Mouse (Mus musculus) neural tube, embryonic 12.5 days (tissue): ENCODE measurements around the gene Crispld2. TPM values are rescaled to one million over a fixed set of nuclear protein-coding genes. Genes with fewer than 3 reads are reported as not detected.

Experiments used
- ATAC-seq: fragments of 200-750 bp; cut with Nextera tagmentation; 2 replicates; pipeline ENCODE4 v1.8.0; 2017; ENCODE audit warnings: low read depth, mild to moderate bottlenecking, moderate TSS enrichment, moderate library complexity; ENCODE audit not compliant: low FRiP score
- H3K27ac ChIP-seq: fragments of 300-500 bp; sonication (generic); 2 replicates; pipeline ENCODE4 v1.5.1; 2016
- H3K27me3 ChIP-seq: fragments of 300-500 bp; sonication (generic); replicated peaks from 2 replicates; pipeline ENCODE4 v1.6.1; 2016; ENCODE audit warnings: mild to moderate bottlenecking
- H3K36me3 ChIP-seq: fragments of 300-500 bp; sonication (generic); 2 replicates; pipeline ENCODE4 v1.6.1; 2016; ENCODE audit warnings: mild to moderate bottlenecking
- H3K4me1 ChIP-seq: fragments of 300-500 bp; sonication (generic); 2 replicates; pipeline ENCODE4 v1.6.1; 2016
- H3K4me2 ChIP-seq: fragments of 300-500 bp; sonication (generic); replicated peaks from 2 replicates; pipeline ENCODE4 v1.6.1; 2016; ENCODE audit warnings: mild to moderate bottlenecking
- H3K4me3 ChIP-seq: fragments of 300-500 bp; sonication (generic); 2 replicates; pipeline ENCODE4 v1.5.1; 2016
- H3K9ac ChIP-seq: fragments of 300-500 bp; sonication (generic); 2 replicates; pipeline ENCODE4 v1.6.1; 2016; ENCODE audit warnings: mild to moderate bottlenecking
- H3K9me3 ChIP-seq: fragments of 300-500 bp; sonication (generic); 2 replicates; pipeline ENCODE4 v1.6.1; 2016; ENCODE audit warnings: mild to moderate bottlenecking
- WGBS: fragments of 180-500 bp; shearing (Covaris S2); methylation state at CpG from one replicate; pipeline ENCODE4 v1.1.7; 2016; 5-methylcytosine and 5-hydroxymethylcytosine counted together
- polyA plus RNA-seq: library from polyadenylated mRNA; unstranded; fragments of >200 nt; fragmentation: Nextera tagmentation; extraction: Ambion mirVana; gene quantifications from 2 replicates; pipeline ENCODE4 v1.2.1, GENCODE M21; 2016

Crispld2 gene
- polyA plus RNA-seq, 1 experiment from 2014 or later: 5.2 TPM

GRCm38 (mm10) chr8:120079361-120079760, 87.1 kb downstream of the Crispld2 start:
- Histone ChIP-seq H3K27me3 (no peaks in the 10 kb centered on the region), H3K4me2 (no peak overlapping the region), H3K9me3 (no peaks in the 10 kb centered on the region), H3K4me3 (no peak overlapping the region), H3K4me1 (no peaks in the 10 kb centered on the region), H3K9ac (no peak overlapping the region), H3K36me3 (peaks cover 35% of the 10 kb centered on the region), H3K27ac (no peak overlapping the region)
- 59% methylated on average over 5 of the region's 5 CpGs for WGBS
- ATAC-seq: no peak

GRCm38 (mm10) chr8:120083261-120083660, 91.0 kb downstream of the Crispld2 start:
- Histone ChIP-seq H3K27me3 (no peaks in the 10 kb centered on the region), H3K4me3 (no peak overlapping the region), H3K4me2 (no peak overlapping the region), H3K4me1 (no peaks in the 10 kb centered on the region), H3K36me3 (peaks cover 71% of the 10 kb centered on the region), H3K9me3 (no peaks in the 10 kb centered on the region), H3K9ac (no peak overlapping the region), H3K27ac (no peak overlapping the region)
- no peak for ATAC-seq
- 95% methylated on average over 8 of the region's 8 CpGs for WGBS

GRCm38 (mm10) chr8:120084783-120085182, 92.5 kb downstream of the Crispld2 start:
- Histone ChIP-seq H3K4me3 (no peak overlapping the region), H3K4me1 (no peaks in the 10 kb centered on the region), H3K9ac (no peak overlapping the region), H3K36me3 (peaks cover 79% of the 10 kb centered on the region), H3K9me3 (no peaks in the 10 kb centered on the region), H3K4me2 (no peak overlapping the region), H3K27ac (no peak overlapping the region), H3K27me3 (no peaks in the 10 kb centered on the region)
- ATAC-seq: no peak
- WGBS: 91% methylated on average over 8 of the region's 8 CpGs

- ATAC-seq: no peak
- no peak overlapping the region for H3K27ac ChIP-seq
- no peaks in the 10 kb centered on the region for H3K9me3 ChIP-seq
- H3K36me3 ChIP-seq: peaks cover 82% of the 10 kb centered on the region
- no peak overlapping the region for H3K9ac ChIP-seq
- no peaks in the 10 kb centered on the region for H3K4me1 ChIP-seq
- no peaks in the 10 kb centered on the region for H3K27me3 ChIP-seq
- WGBS: 80% methylated on average over 7 of the region's 7 CpGs
- H3K4me3 ChIP-seq: no peak overlapping the region
- no peak overlapping the region for H3K4me2 ChIP-seq
Observed at GRCm38 (mm10) chr8:120089511-120089910, 97.3 kb downstream of the Crispld2 start.

GRCm38 (mm10) chr8:120091032-120091431, 98.8 kb downstream of the Crispld2 start:
- H3K4me1 ChIP-seq: no peaks in the 10 kb centered on the region
- no peak overlapping the region for H3K9ac ChIP-seq
- H3K4me3 ChIP-seq: no peak overlapping the region
- no peaks in the 10 kb centered on the region for H3K27me3 ChIP-seq
- H3K4me2 ChIP-seq: no peak overlapping the region
- H3K9me3 ChIP-seq: no peaks in the 10 kb centered on the region
- no peak overlapping the region for H3K27ac ChIP-seq
- WGBS: 96% methylated on average over 3 of the region's 3 CpGs
- H3K36me3 ChIP-seq: peaks cover 67% of the 10 kb centered on the region
- no peak for ATAC-seq

- Histone ChIP-seq H3K9me3 (no peaks in the 10 kb centered on the region), H3K4me2 (no peak overlapping the region), H3K4me1 (no peaks in the 10 kb centered on the region), H3K9ac (no peak overlapping the region), H3K36me3 (peaks cover 47% of the 10 kb centered on the region), H3K4me3 (no peak overlapping the region), H3K27me3 (no peaks in the 10 kb centered on the region), H3K27ac (no peak overlapping the region)
- no peak for ATAC-seq
- WGBS: 94% methylated on average over 3 of the region's 3 CpGs
Observed at GRCm38 (mm10) chr8:120093103-120093502, 100.9 kb downstream of the Crispld2 start.

- peaks cover 38% of the 10 kb centered on the region for H3K36me3 ChIP-seq
- no peak overlapping the region for H3K27ac ChIP-seq
- peaks cover 5% of the 10 kb centered on the region for H3K4me1 ChIP-seq
- H3K4me2 ChIP-seq: no peak overlapping the region
- H3K4me3 ChIP-seq: no peak overlapping the region
- no peak overlapping the region for H3K9ac ChIP-seq
- 88% methylated on average over 10 of the region's 10 CpGs for WGBS
- no peaks in the 10 kb centered on the region for H3K27me3 ChIP-seq
- ATAC-seq: no peak
- no peaks in the 10 kb centered on the region for H3K9me3 ChIP-seq
Observed at GRCm38 (mm10) chr8:120094801-120095200, 102.6 kb downstream of the Crispld2 start.

- Histone ChIP-seq H3K4me1 (peaks cover 14% of the 10 kb centered on the region), H3K36me3 (peaks cover 22% of the 10 kb centered on the region)
Observed at GRCm38 (mm10) chr8:120096486-120096885, 104.2 kb downstream of the Crispld2 start.

GRCm38 (mm10) chr8:120100388-120101067, 108.3 kb downstream of the Crispld2 start:
- Histone ChIP-seq H3K27me3 (no peaks in the 10 kb centered on the region), H3K4me1 (peaks cover 26% of the 10 kb centered on the region), H3K4me2 (peak overlapping the region; percentile 94), H3K4me3 (peak overlapping the region; percentile 97), H3K36me3 (peaks cover 6% of the 10 kb centered on the region), H3K9me3 (no peaks in the 10 kb centered on the region), H3K27ac (peak overlapping the region; percentile 50), H3K9ac (peak overlapping the region; percentile 94)
- 3% methylated on average over 25 of the region's 25 CpGs for WGBS
- ATAC-seq: 0 out of 2 replicates have a peak, but pooled peaks have one; percentile 9

More at GRCm38 (mm10) chr8:120096486-120096885, 104.2 kb downstream of the Crispld2 start:
- WGBS: 86% methylated on average over 2 of the region's 2 CpGs
- Histone ChIP-seq H3K4me3 (no peak overlapping the region), H3K27ac (no peak overlapping the region), H3K4me2 (no peak overlapping the region), H3K9me3 (no peaks in the 10 kb centered on the region), H3K9ac (no peak overlapping the region), H3K27me3 (no peaks in the 10 kb centered on the region)
- no peak for ATAC-seq

- peaks cover 6% of the 10 kb centered on the region for H3K36me3 ChIP-seq
- peak within 1 kb of the TSS; percentile 94 for H3K4me2 ChIP-seq
- H3K4me1 ChIP-seq: peaks cover 26% of the 10 kb centered on the region
- peak; percentile 74 for ATAC-seq
- H3K27ac ChIP-seq: peak within 1 kb of the TSS; percentile 50
- no peaks in the 10 kb centered on the region for H3K9me3 ChIP-seq
- WGBS: under 1% methylated on average over 86 of the region's 88 CpGs
- no peaks in the 10 kb centered on the region for H3K27me3 ChIP-seq
- H3K4me3 ChIP-seq: peak within 1 kb of the TSS; percentile 97
- peak within 1 kb of the TSS; percentile 94 for H3K9ac ChIP-seq
Observed at GRCm38 (mm10) chr8:120101068-120101972, 109.1 kb downstream of the Crispld2 start, which contains the start of gene Zdhhc7. Gene Zdhhc7 (minus strand): TSS chr8:120101482.
